Mouse (Mus musculus): ENCODE measurements around the gene Fcgr3. TPM values are rescaled to one million over a fixed set of nuclear protein-coding genes. Genes with fewer than 3 reads are reported as not detected.

The Fcgr3 gene
- polyA plus RNA-seq, 1 experiment from 2014 or later: 37.4 TPM

DNA sequence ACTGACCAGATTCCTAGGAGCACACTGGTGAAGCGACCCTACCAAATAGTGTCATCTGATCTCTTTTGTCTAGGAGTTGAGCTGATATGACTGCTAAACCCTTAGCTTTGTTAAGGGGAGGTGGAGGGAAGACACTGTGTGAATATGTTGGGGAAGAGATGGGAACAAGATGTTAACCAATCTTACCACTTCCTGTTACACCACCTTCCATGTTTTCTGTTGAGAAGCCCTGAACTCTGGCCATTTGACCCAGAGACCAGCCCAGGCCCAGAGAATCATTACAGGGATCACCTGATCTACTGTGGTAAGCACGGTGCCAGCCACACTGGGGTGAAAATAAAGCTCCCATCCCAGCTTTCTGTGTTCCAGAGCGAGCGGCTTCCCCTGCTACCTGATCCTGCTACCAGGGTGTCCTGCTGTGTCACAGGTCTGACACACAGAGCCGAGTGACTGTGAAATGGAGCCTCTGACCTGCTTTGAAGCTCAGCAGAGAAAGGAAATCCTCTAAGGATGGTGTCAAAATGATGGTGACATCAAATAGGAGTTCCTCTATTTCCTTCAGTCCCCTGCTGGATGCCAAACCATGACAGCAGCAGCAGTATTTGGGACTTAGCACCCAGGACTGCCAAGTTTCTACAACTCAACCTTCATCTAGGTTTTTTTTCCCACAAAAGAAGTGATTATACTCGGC, 47.1 kb downstream of the Fcgr3 start:
- no peak overlapping the region for H3K4me3 ChIP-seq (ENCODE audit: low read depth, low read length)
- WGBS: 44% methylated on average over 6 of the region's 6 CpGs
- no peak overlapping the region for H3K4me2 ChIP-seq (replicated peaks; ENCODE audit: low read depth, low read length)
- no peak for ATAC-seq
- H3K9ac ChIP-seq (replicated peaks; ENCODE audit: low read depth): no peak overlapping the region
- no peak for TF ChIP-seq EP300 (IDR thresholded peaks at IDR 0.05)
- no peak for TF ChIP-seq CTCF (IDR thresholded peaks at IDR 0.05)
- peak; percentile 50 for DNase-seq (ENCODE audit: low spot score)
- no peaks in the 10 kb centered on the region for H3K4me1 ChIP-seq (ENCODE audit: insufficient read depth, low read depth, low read length)
- no peaks in the 10 kb centered on the region for H3K36me3 ChIP-seq (ENCODE audit: insufficient read depth, low read length)
- no peak overlapping the region for H3K27ac ChIP-seq (ENCODE audit: low read length)
- no peaks in the 10 kb centered on the region for H3K27me3 ChIP-seq (replicated peaks; ENCODE audit: insufficient read depth, low read length)
- no peaks in the 10 kb centered on the region for H3K9me3 ChIP-seq (ENCODE audit: low read length)

GRCm38 (mm10) chr1:171016676-171017356, 47.9 kb downstream of the Fcgr3 start:
- no peak for ATAC-seq

GRCm38 (mm10) chr1:171011733-171012132, 53.0 kb downstream of the Fcgr3 start:
- Histone ChIP-seq H3K4me2 (replicated peaks; ENCODE audit: low read depth, low read length) (no peak overlapping the region), H3K9me3 (ENCODE audit: low read length) (no peaks in the 10 kb centered on the region), H3K27ac (ENCODE audit: low read length) (no peak overlapping the region), H3K9ac (replicated peaks; ENCODE audit: low read depth) (no peak overlapping the region), H3K36me3 (ENCODE audit: insufficient read depth, low read length) (no peaks in the 10 kb centered on the region), H3K27me3 (replicated peaks; ENCODE audit: insufficient read depth, low read length) (no peaks in the 10 kb centered on the region), H3K4me1 (ENCODE audit: insufficient read depth, low read depth, low read length) (no peaks in the 10 kb centered on the region), H3K4me3 (ENCODE audit: low read depth, low read length) (no peak overlapping the region)
- TF ChIP-seq EP300 (IDR thresholded peaks at IDR 0.05) (no peak), CTCF (IDR thresholded peaks at IDR 0.05) (no peak)
- ATAC-seq (no peak), DNase-seq (ENCODE audit: low spot score) (no peak)
- WGBS: 84% methylated on average over 4 of the region's 4 CpGs

More at GRCm38 (mm10) chr1:171016676-171017356, 47.9 kb downstream of the Fcgr3 start:
- no peak overlapping the region for H3K9ac ChIP-seq (replicated peaks; ENCODE audit: low read depth)
- H3K27ac ChIP-seq (ENCODE audit: low read length): no peak overlapping the region
- H3K4me1 ChIP-seq (ENCODE audit: insufficient read depth, low read depth, low read length): no peaks in the 10 kb centered on the region
- 62% methylated on average over 6 of the region's 6 CpGs for WGBS
- H3K9me3 ChIP-seq (ENCODE audit: low read length): no peaks in the 10 kb centered on the region
- no peaks in the 10 kb centered on the region for H3K27me3 ChIP-seq (replicated peaks; ENCODE audit: insufficient read depth, low read length)
- H3K36me3 ChIP-seq (ENCODE audit: insufficient read depth, low read length): no peaks in the 10 kb centered on the region
- TF ChIP-seq CTCF (IDR thresholded peaks at IDR 0.05) (no peak), EP300 (IDR thresholded peaks at IDR 0.05) (no peak)
- H3K4me2 ChIP-seq (replicated peaks; ENCODE audit: low read depth, low read length): no peak overlapping the region
- no peak for DNase-seq (ENCODE audit: low spot score)
- no peak overlapping the region for H3K4me3 ChIP-seq (ENCODE audit: low read depth, low read length)

DNA sequence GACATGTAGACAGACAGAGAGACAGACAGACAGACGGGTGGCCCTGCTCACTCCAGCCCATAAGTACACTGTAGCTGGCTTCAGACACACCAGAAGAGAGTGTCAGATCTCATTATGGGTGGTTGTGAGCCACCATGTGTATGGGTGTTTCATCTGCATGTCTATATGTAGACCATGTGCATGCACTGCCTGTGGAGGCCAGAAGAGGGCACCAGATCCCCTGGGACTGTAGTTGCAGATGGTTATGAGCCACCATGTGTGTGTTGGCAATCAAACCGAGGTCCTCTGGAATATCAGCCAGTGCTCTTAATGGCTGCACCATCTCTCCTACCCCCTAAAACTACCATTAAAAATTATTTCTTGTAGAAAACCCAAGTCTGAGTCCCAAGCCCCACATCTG, 57.8 kb downstream of the Fcgr3 start:
- H3K36me3 ChIP-seq (ENCODE audit: insufficient read depth, low read length): no peaks in the 10 kb centered on the region
- H3K4me3 ChIP-seq (ENCODE audit: low read depth, low read length): no peak overlapping the region
- no peak overlapping the region for H3K9ac ChIP-seq (replicated peaks; ENCODE audit: low read depth)
- no peak overlapping the region for H3K27ac ChIP-seq (ENCODE audit: low read length)
- DNase-seq (ENCODE audit: low spot score): no peak
- H3K4me2 ChIP-seq (replicated peaks; ENCODE audit: low read depth, low read length): no peak overlapping the region
- peak; percentile 43 for TF ChIP-seq CTCF (IDR thresholded peaks at IDR 0.05)
- no peak for TF ChIP-seq EP300 (IDR thresholded peaks at IDR 0.05)
- ATAC-seq: no peak
- no peaks in the 10 kb centered on the region for H3K27me3 ChIP-seq (replicated peaks; ENCODE audit: insufficient read depth, low read length)
- no peaks in the 10 kb centered on the region for H3K9me3 ChIP-seq (ENCODE audit: low read length)
- WGBS: 83% methylated on average over 2 of the region's 2 CpGs
- no peaks in the 10 kb centered on the region for H3K4me1 ChIP-seq (ENCODE audit: insufficient read depth, low read depth, low read length)

DNA sequence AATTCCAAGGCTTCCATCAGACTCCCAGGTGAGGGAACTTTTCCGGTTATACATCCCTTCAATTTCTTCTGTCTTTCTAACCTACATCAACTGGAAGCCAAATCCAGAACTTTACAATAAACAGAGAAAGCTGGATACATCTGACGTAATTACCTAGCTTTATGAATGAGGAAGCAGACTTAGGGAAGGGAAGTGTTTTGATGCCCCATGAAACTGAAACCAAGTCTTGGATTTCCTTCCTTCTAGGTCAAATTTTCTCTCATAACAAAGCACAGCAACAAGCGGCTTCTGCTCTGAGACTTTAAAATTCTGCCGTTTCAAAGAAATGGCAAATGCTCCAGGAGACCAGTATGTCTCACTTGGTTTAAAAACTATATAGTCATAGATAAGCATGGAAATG, 58.4 kb downstream of the Fcgr3 start:
- 83% methylated on average over 4 of the region's 4 CpGs for WGBS
- Histone ChIP-seq H3K27me3 (replicated peaks; ENCODE audit: insufficient read depth, low read length) (no peaks in the 10 kb centered on the region), H3K4me3 (ENCODE audit: low read depth, low read length) (no peak overlapping the region), H3K4me1 (ENCODE audit: insufficient read depth, low read depth, low read length) (no peaks in the 10 kb centered on the region), H3K4me2 (replicated peaks; ENCODE audit: low read depth, low read length) (no peak overlapping the region), H3K27ac (ENCODE audit: low read length) (no peak overlapping the region), H3K9ac (replicated peaks; ENCODE audit: low read depth) (no peak overlapping the region), H3K36me3 (ENCODE audit: insufficient read depth, low read length) (no peaks in the 10 kb centered on the region), H3K9me3 (ENCODE audit: low read length) (no peaks in the 10 kb centered on the region)
- DNase-seq (ENCODE audit: low spot score): peak; percentile 30
- TF ChIP-seq CTCF (IDR thresholded peaks at IDR 0.05): no peak
- no peak for TF ChIP-seq EP300 (IDR thresholded peaks at IDR 0.05)
- ATAC-seq: no peak

- no peaks in the 10 kb centered on the region for H3K4me1 ChIP-seq (ENCODE audit: insufficient read depth, low read depth, low read length)
- DNase-seq (ENCODE audit: low spot score) (no peak), ATAC-seq (no peak)
- no peak overlapping the region for H3K4me2 ChIP-seq (replicated peaks; ENCODE audit: low read depth, low read length)
- H3K36me3 ChIP-seq (ENCODE audit: insufficient read depth, low read length): no peaks in the 10 kb centered on the region
- H3K9ac ChIP-seq (replicated peaks; ENCODE audit: low read depth): no peak overlapping the region
- H3K27me3 ChIP-seq (replicated peaks; ENCODE audit: insufficient read depth, low read length): no peaks in the 10 kb centered on the region
- H3K27ac ChIP-seq (ENCODE audit: low read length): no peak overlapping the region
- TF ChIP-seq EP300 (IDR thresholded peaks at IDR 0.05) (no peak), CTCF (IDR thresholded peaks at IDR 0.05) (no peak)
- H3K9me3 ChIP-seq (ENCODE audit: low read length): no peaks in the 10 kb centered on the region
- no peak overlapping the region for H3K4me3 ChIP-seq (ENCODE audit: low read depth, low read length)
These were observed 59.1 kb downstream of the Fcgr3 start for GRCm38 (mm10) chr1:171005586-171005985.
